Mouse (Mus musculus): ENCODE data around the gene Rfx4.

Gene Rfx4

DNA sequence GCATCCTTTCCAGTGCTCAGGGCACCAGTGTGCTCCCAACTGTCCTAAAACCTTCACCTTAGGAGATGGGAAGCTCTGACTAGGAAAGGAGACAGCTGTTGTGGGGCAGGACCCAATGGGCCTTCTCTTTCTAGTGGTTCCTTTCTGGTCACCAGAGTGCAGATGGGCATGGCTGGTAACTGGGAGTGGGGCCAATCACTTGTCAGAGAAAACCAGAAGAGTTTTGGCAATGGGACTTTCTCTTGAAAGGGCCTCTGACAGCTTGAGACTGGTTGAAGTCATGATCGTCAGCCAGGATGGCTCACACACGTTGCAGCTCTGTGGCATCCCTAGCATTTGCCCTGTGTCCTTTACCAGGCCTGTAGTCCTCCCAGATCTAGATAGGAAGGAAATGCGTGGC lies 152.1 kb downstream of the Rfx4 start:
- no peak for DNase-seq (ENCODE audit: inconsistent age in 2 of 2, low spot score in 1 of 2)

DNA sequence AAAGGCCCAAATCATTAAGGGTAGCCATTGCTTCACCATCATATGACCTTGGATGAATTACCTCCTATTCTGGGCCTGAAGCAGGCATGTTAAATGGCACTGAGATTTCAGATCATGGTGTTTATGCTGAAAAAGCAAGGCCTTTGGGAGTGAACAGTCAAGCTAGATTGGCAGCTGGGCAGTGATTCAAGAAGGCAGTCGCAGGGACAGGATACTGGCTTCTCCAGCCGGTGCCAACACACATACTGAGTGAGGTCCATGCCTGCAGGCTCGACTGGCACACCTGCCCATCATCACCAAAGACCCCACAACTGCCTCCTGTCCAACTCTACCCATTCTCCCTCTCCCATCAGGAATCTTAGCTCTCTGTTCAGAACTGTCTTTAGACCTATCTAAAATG lies 152.6 kb downstream of the Rfx4 start:
- DNase-seq (ENCODE audit: inconsistent age in 2 of 2, low spot score in 1 of 2): no peak

DNA sequence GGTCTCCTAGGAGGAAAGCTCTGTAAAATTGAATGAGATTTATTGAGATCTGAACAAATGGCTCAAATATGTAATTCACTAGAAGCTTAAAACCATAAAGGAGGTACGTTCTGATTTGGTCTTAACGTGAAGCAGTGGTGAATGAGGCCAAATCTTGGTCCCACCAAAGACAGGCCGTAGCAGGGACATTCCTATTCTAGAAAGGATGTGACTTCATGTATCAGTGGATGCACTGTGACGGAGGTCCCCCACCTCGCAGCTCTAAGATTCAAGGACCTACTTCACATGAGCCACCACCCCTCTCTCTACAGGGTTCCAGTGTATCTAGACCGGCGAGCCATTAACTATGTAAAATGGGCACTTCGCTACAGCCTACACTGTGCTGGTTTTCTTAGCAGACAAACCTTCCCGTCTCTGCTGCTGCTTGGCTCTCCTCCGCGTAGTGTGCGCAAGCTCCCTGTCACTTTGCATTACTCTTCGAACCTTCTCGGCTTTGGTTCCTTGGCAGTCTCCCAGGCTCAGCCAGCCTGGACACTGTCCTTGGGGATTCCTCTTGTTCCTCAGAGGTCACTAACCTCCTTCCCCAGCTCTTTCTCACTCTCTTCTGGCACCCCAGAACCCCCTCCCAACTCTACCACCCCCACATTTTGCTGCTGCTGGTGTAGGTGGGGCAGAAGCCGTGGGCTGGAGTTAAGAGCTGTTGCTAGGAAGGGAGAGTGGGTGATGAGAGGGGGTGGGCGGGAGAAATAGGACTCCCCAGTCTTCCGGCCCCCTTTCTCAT lies 153.3 kb downstream of the Rfx4 start:
- peak; percentile 63 to 79 for DNase-seq (ENCODE audit: inconsistent age in 2 of 2, low spot score in 1 of 2)

DNA sequence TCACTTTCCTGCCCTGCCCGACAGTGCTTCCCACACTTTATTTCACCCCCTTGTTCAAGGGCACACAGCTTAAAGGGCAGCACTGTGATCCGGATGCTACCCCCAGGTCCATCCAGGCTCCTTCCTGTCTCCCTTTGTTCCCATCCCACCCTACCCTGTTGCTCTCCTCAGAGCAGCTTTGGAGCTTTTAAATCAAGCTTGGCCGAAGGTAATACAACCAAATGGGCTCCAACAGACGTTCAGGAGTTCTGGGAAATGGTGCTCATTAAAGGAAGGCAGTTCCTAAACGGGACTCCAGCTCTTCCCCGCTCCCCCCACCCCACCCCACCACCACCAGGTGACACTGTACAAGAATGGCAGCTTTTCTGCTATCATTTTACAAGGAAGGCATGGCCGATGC lies 154.3 kb downstream of the Rfx4 start:
- no peak for DNase-seq (ENCODE audit: inconsistent age in 2 of 2, low spot score in 1 of 2)

DNA sequence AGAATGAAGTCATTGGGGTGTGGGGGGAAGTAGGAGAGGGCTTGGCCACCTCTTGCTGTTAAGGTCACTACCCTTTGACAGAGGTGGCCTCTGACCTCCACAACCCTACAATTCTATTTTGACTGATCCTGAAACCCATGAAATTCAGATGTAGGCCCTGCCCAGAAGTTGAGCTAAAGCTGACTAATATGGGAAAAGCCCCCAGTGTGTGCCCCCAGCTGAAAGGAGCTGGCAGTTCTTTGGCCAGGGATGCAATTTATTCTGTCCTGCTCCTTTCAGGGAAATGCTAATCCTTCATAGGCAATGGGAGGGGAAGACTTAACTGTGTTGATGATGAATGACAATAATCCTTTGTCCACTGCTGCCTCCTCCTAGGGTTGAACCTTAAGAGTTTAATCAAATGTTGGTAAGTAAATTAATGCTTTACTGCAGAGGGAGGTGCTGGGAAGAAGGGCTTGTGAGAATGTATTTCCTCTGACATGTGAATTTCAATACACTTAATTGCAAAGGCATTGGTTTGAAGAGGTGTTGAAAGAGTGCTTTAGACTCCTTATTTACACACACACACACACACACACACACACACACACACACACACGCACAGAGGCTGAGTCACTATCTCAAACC lies 155.0 kb downstream of the Rfx4 start:
- DNase-seq (ENCODE audit: inconsistent age in 2 of 2, low spot score in 1 of 2): no peak

DNA sequence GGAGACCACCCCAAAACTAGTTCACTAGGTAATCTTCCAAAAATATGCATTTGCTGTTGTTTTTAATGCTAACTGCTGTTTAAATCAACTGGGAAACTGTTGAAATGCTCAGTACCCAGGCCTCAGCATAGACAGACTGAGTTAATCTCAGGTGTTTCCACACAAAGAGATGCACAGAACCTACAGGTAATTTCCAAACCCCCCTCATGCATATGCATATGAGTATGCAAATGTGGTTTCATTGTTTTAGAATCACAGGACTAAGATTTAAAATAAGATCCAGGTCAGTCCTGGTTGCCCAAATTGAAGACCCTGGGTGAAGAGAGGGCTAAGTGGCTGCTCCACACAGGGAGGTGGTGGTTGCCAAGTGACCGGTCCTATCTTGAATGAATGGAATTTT lies 157.3 kb downstream of the Rfx4 start:
- DNase-seq (ENCODE audit: inconsistent age in 2 of 2, low spot score in 1 of 2): no peak

DNA sequence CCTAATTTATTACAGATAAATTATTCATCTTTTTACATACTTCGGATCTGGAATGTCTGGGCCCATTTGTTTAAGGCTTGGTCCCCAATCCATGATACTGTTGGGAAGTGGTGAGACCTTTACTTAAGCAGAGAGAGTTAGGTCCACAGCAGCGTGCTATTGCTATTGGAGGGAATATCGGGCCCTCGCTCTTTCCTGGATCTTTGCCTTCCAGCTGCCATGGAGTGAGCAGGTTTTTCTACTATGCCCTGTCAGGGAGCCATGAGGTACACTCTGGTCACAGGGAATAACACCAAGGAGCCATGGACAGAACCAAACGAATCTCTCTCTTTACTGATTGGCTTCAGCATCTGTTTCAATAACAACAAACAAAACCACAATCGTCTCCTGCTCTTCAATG lies 159.6 kb downstream of the Rfx4 start:
- DNase-seq (ENCODE audit: inconsistent age in 2 of 2, low spot score in 1 of 2): no peak

DNA sequence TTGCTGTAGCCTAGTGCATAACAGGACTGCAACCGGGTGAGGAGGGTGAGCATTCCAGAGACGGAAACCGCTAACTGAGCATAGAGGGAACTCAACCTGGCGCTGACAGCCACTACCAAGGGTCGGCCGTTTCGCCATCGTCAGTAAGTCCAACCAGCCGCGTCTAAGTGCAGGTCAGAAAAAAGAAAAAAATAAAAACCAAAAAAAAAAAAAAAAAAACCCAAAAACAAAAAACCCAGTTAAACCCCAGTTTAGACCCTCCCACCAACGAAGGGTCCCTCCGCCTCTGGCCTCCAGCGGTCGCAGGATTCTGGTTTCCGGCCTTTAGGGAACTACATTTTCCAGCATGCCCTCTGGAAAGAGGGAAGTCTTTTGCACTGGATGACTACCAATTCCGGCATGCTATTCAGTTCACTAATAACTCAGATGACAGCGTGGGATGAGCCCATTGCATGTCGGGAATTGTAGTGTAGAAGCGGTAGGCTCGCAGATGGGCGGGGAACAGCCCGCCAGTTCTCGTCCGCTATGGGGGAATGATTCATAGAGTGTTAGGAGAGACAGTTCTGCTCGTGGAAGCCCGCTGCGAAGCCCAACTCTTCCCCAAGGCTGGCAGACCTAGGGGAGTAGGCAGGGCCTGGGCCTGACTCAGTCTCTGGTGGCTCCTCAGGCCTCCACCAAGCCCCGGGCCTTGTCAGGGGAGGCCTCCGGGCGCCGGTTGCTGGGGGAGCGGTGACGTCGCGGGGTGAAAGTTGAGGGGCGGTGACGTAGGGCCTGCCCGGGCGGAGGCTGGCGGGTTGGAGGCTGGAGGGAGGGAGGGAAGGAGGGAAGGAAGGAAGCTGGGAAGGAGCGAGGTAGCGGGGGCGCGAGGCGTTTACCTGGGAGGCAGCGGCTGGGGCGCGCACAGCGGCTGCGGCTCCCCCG lies 161.2 kb downstream of the Rfx4 start, which contains the start of gene Ric8b:
Gene Ric8b, plus strand, starts transcription at position 807 of the 921 bp plus-strand sequence.
- peak; percentile 97 to 100 for DNase-seq (ENCODE audit: inconsistent age in 2 of 2, low spot score in 1 of 2)

DNA sequence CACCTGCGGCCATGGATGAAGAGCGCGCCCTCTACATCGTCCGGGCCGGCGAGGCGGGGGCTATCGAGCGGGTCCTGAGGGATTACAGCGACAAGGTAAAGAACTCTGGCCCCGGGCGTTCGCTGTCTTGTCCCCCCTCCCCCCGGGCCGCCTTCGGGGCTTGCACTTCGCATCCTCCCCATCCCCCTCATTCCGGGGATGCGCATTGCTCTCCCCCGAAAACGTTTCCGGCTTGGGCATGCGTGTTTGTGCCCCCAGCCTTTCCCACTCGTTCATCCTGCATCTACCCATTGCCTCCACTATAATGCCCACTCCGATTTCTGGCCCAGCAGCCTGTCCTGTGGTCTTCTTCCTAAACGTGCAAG lies 161.9 kb downstream of the Rfx4 start:
- no peak for DNase-seq (ENCODE audit: inconsistent age in 2 of 2, low spot score in 1 of 2)

DNA sequence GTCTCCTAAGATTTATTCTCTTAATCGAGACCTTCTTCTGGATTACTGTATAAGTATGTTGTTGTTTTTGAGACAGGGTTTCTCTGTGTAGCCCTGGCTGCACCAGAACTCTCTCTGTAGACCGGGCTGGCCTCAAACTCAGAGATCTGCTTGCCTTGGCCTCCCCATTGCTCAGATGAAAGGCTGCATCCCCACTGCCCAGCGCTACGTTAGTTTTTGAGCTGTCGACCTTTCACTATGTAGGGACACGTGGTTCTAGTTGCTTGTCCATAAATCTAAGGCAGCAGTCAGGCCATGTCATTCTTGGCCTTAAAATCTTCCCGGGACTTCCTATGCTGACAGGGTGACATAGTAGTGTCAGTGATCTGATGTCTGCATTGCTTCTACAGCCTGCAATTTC lies 170.5 kb downstream of the Rfx4 start:
- peak; percentile 59 to 85 for DNase-seq (ENCODE audit: inconsistent age in 2 of 2, low spot score in 1 of 2)

DNA sequence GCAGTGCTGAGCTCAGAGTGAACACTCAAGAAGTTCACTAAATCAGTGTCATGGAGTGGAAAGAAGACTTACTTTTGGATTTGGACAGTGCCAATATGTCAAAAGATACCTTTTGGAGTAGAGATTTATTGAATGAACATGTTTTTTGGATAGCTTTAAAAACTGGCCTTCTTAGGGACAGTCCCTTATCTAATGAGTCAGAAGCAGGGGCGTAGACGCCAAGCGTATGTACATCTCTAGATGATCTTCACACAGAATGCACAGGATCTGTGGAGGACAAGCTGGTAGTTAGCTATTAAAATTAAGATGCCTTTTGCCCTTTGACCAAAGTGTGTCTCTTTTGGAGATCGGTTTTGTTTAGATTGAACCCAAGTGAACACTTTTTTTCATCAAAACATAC lies 171.0 kb downstream of the Rfx4 start:
- DNase-seq (ENCODE audit: inconsistent age in 2 of 2, low spot score in 1 of 2): no peak

DNA sequence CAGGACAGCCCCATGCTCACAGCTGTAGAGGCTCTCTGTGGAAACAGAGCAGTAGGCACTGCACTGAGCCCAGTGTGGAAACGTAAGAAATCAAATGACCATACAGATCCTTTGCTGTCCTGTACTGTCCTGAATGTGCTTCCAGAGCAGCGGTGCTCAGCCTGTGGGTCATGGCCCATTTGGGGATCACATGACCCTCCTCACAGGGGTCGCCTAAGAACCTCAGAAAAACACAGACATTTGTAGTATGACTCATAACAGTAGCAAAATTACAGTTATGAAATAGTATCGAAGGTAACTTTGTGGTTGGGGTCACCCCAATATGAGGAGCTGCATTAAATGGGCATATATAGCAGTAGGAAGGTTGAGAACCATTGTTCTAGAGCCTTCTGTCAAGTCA lies 172.6 kb downstream of the Rfx4 start:
- DNase-seq (ENCODE audit: inconsistent age in 2 of 2, low spot score in 1 of 2): no peak

DNA sequence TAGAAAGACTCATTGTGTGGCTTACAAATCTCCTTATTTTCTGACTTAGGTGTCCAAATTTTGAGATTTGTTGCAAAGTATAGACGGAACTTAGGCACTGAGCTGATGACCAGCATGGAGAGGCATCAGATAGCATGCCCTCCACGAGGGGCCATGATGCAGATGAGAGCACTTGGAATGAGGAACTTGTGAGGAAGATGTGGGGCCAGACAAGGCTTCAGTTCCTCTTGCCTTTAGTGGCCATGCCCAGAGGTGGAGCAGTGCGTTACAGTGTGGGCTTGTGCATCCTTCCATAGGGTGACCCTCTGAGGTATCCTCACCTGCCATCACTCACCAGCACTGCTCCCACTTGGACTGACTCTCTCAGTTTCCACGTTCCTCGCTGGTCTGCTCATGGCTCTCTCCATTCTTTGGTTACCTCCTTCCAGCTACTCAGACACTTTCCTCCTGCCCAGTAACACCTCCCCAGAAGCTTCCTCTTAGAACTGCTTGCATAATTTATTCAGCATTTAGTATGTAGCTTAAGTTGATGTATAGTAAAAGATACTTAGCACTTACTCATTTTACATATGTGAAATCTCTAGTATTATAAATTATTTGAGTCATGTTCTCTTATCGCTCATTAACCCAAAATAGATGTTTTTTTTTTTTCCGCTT lies 179.8 kb downstream of the Rfx4 start:
- DNase-seq (ENCODE audit: inconsistent age in 2 of 2, low spot score in 1 of 2): no peak

DNA sequence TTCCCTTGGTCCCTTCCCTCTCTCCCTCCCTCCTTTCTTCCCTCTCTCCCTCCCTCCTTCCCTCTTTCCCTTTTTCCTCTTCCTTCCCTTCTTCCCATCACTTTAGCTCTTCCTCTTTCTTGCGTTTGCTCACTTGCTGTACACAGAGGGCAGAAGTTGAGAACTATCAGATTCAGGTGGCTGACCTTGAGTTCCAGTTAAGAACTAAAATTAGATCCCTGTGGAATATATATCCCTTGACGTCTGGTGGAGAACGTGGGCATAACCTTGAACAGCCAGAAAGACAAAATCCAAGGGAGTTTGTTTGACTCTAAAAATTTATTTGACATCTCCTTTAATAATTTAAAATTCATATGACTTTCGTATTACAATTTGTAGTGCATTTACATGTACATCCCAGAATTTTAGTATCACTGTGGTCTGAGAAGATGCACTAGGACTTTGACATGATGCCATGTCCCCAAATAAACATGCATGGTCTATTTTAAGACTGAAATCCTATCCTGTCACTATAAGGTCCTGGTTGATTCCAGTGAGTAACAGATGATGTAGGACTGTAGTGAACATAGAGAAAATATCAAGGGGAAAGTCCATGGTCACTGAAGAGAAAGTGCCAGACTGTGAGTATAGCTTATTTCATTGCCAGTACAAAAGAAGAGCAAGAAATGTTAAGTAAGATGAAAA lies 181.1 kb downstream of the Rfx4 start:
- DNase-seq (ENCODE audit: inconsistent age in 2 of 2, low spot score in 1 of 2): peak in 1 of 2 experiments; percentile 35

DNA sequence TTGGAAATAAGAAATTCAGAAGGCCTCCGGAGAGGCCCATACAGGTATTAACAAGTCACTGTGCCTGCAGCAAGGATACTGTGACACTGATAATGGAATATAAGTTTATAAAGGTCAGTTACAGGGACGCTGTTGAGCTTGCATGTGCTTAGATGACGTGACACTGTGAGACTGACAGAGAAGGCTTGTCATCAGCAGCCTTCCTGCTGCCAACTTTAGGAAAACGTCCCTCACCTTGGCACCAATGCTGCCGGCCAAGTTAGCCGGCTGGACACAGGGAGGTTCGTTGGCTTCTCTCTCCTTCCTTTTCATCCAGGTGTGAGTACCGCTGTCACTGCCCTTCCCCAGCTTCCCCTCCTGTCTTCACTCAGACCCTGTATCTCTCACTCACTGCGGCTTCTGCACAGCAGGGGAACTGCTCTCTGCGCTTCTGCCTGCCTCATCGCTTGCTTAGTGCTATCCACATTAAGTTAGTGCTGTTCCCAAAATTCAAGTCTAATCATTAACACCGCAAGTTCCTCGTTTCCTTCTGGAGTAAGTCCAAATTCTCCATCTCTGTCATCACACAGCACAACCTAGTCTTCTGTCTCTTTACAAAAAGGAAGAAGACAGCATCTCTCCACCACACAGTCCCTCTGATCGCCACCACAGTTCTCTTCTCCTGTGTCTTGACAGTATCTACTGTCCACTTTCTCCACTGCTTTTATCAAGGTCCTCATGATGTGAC lies 182.4 kb downstream of the Rfx4 start:
- peak in 1 of 2 experiments; percentile 55 for DNase-seq (ENCODE audit: inconsistent age in 2 of 2, low spot score in 1 of 2)

DNA sequence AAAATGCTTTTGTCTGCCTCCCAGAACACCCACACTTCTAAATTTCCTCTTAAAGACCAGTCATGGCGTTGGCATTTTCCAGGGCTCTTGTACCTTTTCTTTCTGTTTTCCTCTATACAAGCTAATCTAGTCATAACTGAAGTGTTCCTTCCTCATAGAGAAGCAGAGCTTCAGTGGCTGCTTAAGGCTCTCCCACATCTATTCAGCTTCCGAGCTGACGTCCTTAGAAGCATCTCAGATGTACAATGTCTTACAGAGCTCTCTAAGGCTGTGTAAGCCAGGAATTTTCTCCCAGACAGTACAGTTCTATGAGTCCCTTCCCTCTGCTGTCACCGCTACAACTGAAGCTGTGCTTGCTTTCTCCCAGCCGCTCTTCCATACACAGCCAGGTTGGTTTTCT lies 183.0 kb downstream of the Rfx4 start:
- DNase-seq (ENCODE audit: inconsistent age in 2 of 2, low spot score in 1 of 2): no peak

DNA sequence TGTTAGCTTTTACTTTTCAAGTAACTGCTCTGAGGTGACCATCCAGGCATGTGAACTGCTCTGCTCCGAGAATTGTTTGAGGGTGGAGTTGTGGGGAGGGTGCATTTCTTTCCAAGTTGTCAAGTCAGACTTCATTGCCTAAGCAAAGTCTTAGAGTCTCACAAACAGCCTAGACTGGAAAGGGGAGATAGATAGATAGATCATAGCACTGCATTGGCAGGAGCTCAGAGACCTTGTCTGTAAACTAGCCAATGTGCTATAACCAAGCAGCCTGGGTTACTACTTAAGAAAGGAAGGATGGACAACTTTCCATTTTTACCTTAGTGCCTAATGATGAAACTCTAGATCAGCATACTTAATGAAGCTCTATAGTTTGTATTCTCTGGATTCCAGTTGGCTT lies 184.5 kb downstream of the Rfx4 start:
- no peak for DNase-seq (ENCODE audit: inconsistent age in 2 of 2, low spot score in 1 of 2)

DNA sequence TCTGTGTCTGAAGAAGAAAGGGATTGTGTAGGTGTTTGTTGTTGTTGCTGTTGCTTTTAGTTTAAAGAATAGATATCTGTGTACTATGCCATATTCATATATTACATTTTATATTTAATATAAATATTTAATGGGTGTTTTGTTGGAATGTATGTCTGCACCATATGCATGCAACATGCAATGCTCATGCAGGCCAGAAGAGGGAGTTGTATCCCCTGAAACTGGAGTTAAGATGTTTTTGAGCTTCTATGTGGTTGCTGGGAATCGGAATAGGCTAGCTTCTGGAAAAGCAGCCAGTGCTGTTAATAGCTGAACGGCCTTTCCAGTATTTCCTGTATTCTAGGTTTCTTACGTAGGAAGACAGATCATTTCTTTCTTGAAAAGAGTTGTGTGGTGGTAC lies 189.8 kb downstream of the Rfx4 start:
- DNase-seq (ENCODE audit: inconsistent age in 2 of 2, low spot score in 1 of 2): no peak

DNA sequence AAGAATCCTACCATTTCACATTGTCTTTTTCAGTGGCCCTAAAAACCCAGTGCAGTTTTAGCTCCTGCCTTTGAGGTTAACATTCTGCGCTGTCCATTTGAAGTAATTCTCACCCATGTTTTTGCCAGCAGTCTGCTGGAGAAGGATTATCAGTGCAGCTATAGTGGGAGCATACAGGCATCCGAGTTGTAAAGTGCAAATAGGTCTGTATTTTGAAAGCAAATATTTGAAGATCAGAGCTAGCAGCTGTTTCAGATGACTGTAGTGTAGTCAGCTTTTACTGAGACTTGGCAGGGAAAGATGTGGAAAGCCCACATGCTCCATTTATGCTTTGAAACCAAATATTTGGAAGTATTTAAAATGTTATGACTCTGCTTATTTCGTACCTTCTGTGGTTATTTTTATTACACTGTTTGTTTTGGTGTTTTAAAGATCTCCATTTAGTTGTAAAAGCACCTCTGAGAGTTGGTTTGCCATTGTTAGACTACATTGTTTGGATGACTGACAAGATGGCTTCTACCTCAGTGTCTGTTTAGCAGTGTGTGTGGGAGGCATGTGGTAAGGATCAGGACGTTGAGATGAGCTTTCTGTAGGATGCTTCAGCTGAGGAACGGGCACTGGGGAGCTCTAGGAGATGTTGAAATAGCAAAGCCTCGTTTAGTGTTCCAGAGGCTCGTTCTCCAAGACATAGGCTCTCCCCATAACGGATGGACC lies 193.3 kb downstream of the Rfx4 start:
- no peak for DNase-seq (ENCODE audit: inconsistent age in 2 of 2, low spot score in 1 of 2)

DNA sequence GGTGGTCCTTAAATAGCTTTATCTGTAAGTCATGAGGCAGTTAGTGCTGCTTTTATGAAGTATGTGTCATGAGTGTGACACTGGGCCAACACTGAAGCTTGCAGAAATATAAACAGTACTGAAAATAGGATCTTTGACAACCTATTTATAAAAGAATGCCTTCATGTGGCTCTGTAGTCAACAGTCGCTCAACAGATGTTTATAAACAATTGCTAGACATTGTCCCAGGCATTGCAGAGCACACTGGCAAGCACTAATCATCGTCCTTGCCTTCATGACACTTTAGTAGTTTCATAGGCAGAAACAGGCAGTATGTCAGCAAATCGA lies 193.8 kb downstream of the Rfx4 start:
- no peak for DNase-seq (ENCODE audit: inconsistent age in 2 of 2, low spot score in 1 of 2)
